Mouse (Mus musculus): ENCODE data around the gene Mphosph8.
A peak's percentile ranks its signal among the peaks of the same experiment; 100 is the strongest.

The Mphosph8 gene

GRCm38 (mm10) chr14:56667969-56668802 lies at the start of gene Mphosph8:
Mphosph8 (plus strand) TSS chr14:56668248.
- peak; percentile 96 for DNase-seq (ENCODE audit: low read depth)

GRCm38 (mm10) chr14:56620425-56620824 lies 47.6 kb upstream of the Mphosph8 start:
- DNase-seq (ENCODE audit: low read depth) = no peak

- DNase-seq (ENCODE audit: low read depth) = no peak
Measured at GRCm38 (mm10) chr14:56626202-56626601, 41.8 kb upstream of the Mphosph8 start.

GRCm38 (mm10) chr14:56628336-56628735 lies 39.7 kb upstream of the Mphosph8 start:
- DNase-seq (ENCODE audit: low read depth) = no peak

- DNase-seq (ENCODE audit: low read depth) = no peak
Measured at GRCm38 (mm10) chr14:56631109-56631508, 36.9 kb upstream of the Mphosph8 start.

GRCm38 (mm10) chr14:56647206-56647605 lies 20.8 kb upstream of the Mphosph8 start:
- DNase-seq (ENCODE audit: low read depth) = no peak

- DNase-seq (ENCODE audit: low read depth) = no peak
Measured at GRCm38 (mm10) chr14:56649448-56649847, 18.6 kb upstream of the Mphosph8 start.

- DNase-seq (ENCODE audit: low read depth) = no peak
Measured at GRCm38 (mm10) chr14:56665651-56666050, 2.4 kb upstream of the Mphosph8 start.

- no peak for DNase-seq (ENCODE audit: low read depth)
Measured at GRCm38 (mm10) chr14:56666909-56667308, 1.1 kb upstream of the Mphosph8 start.

GRCm38 (mm10) chr14:56669046-56669620 lies 1.1 kb downstream of the Mphosph8 start:
- DNase-seq (ENCODE audit: low read depth) = no peak

- DNase-seq (ENCODE audit: low read depth) = no peak
Measured at GRCm38 (mm10) chr14:56685426-56685825, 17.4 kb downstream of the Mphosph8 start.

GRCm38 (mm10) chr14:56689116-56689515 lies 21.1 kb downstream of the Mphosph8 start:
- no peak for DNase-seq (ENCODE audit: low read depth)

- peak; percentile 62 for DNase-seq (ENCODE audit: low read depth)
Measured at GRCm38 (mm10) chr14:56689766-56690165, 21.7 kb downstream of the Mphosph8 start.

- no peak for DNase-seq (ENCODE audit: low read depth)
Measured at GRCm38 (mm10) chr14:56695495-56695894, 27.4 kb downstream of the Mphosph8 start.

- no peak for DNase-seq (ENCODE audit: low read depth)
Measured at GRCm38 (mm10) chr14:56697836-56698235, 29.8 kb downstream of the Mphosph8 start.

GRCm38 (mm10) chr14:56702644-56703043 lies 34.6 kb downstream of the Mphosph8 start:
- no peak for DNase-seq (ENCODE audit: low read depth)

GRCm38 (mm10) chr14:56705687-56706086 lies 37.6 kb downstream of the Mphosph8 start:
- DNase-seq (ENCODE audit: low read depth) = no peak

- DNase-seq (ENCODE audit: low read depth) = no peak
Measured at GRCm38 (mm10) chr14:56726493-56726892, 58.4 kb downstream of the Mphosph8 start.

- no peak for DNase-seq (ENCODE audit: low read depth)
Measured at GRCm38 (mm10) chr14:56740175-56740574, 72.1 kb downstream of the Mphosph8 start.

Measured in fibroblast of lung, adult 2 months (primary cell).